Mouse (Mus musculus): ENCODE measurements around the gene Spock3.
"Not testable (repeated sequence)": the region's sequence is repeated elsewhere in the genome, so short reads cannot be mapped to it uniquely, and the experiment has no call there.

Gene Spock3

DNA sequence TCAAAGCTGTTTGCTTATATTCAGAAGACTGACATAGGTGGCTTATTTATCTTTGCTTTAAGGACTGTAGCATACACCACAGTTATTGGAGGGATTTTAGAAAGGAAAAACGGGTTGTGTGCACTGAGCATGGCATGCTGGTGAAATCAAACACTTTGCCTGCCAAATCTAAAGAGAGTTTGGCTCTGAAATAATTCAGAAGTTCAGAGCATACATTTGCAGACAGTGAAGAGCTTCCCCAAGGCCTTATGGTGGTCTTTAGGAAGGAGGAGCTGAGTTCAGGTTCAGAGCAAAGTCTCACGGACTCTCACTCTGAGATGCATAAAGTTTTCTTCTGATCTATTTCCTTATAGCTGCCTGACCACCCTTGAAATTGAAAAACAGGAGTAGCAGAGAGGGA lies at the start of gene Spock3:
Gene Spock3 (plus strand): TSS at position 301 of the 400 bp plus-strand sequence.
- in situ Hi-C loops (cut with MboI; ENCODE audit: unreplicated experiment in 2 of 2), result no loop called here

DNA sequence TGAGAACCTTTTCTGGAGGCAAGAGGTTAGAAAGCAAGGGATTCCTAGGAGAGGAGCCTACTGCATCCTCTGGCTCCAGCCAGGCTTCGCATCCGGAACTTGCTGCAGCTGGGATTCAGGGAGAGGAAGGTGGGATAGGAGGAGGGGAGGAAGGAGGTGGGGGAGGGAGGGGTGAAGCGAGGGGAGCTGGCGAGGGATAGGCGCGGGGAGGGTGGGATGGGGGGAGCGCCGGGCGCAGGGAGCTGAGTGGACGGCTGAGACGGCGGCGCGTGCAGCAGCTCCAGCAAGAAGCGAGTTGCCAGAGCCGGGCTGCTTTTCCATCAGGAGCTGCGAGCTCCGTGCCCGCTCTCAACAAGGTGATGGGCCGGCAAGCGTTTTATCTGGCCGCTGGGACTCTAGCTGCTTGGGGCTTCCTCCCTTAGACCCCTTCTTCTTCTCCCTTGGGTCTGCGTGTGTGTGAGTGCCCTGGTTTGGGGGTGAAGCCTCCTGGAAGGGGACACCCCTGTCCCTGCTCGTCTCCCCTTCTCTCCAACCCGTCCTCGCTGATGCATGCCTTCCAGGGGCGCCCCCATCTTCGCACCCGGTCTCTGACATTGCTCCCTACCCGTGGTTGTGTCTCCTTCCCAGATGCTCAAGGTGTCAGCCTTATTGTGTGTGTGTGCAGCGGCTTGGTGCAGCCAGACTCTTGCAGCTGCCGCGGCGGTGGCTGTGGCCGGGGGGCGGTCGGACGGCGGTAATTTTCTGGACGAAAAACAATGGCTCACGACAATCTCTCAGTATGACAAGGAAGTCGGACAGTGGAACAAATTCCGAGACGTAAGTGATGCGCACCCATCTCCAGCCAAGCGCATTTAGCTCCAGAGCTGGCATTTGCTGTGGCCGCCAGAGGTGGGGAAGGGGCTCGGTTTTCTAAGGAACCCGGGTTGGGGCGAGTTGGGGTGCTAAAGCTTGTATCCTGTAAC lies 645 bp downstream of the Spock3 start:
- in situ Hi-C loops (cut with MboI; ENCODE audit: unreplicated experiment in 2 of 2), result no loop called here

DNA sequence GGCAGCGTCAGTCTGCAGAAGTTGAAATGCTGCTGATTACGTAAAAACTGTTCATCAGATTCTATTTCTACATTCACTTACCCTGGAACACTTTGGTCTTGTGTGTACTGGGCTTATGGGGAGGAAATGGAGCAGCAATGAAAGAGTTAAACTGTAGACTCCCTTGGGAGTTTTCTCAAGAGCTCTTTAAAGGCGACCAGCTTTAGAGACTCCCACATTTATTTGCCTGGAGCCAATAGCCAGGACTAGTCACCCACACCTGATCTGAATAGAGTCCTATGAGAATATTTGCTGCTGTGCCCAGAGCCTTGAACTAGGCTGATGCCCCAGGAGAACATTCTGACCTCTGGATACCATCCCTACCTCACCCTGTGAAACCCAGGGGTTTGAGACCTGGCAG lies 1.7 kb downstream of the Spock3 start:
- in situ Hi-C loops (cut with MboI; ENCODE audit: unreplicated experiment in 2 of 2), result no loop called here

DNA sequence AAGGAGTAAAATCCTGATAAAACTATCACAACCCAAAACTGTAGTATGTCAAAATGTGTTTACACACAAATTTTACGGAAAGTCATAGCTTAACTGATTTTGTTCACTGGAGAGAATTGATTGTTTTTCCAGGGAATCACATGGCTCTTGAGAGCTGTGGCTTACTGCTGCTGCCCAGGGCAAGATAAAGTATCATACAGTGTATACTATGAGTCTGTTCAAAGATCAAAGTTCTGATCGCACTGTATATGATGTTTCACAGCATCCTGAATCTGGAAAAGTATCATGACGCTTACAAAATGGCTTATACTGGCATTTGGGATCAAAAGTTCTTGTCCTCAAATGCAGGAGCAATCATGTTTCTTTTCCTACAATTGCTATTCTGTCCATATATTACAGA lies 11.8 kb downstream of the Spock3 start:
- in situ Hi-C loops (cut with MboI; ENCODE audit: unreplicated experiment in 2 of 2), result no loop called here

DNA sequence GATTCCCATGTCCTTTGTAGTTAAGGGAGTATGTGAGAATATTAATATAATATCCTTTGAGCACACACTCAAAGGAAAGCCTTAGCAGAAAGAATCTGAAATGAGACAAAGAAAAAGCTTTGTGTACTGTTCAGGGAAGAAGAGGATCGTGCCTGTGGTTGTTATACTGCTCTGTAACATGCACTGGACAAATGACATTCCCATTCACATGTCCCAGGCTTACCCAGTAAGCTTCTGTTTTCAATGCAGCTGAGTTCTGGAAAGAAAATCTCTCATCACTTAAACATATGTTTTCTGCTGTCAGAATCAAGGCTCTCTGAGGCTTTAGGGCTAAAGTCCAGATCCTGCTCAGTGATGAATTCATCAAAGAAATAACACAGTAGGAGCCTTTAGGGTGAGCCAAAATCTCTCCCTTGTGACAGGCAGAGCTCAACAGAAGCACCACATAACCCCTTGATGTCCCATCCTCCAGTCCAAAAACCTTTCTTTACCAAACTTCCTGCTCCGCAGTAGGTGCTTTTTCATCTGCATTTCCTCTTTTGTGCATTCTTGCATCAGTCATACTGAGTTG lies 19.1 kb downstream of the Spock3 start:
- in situ Hi-C loops (cut with MboI; ENCODE audit: unreplicated experiment in 2 of 2), result no loop called here

DNA sequence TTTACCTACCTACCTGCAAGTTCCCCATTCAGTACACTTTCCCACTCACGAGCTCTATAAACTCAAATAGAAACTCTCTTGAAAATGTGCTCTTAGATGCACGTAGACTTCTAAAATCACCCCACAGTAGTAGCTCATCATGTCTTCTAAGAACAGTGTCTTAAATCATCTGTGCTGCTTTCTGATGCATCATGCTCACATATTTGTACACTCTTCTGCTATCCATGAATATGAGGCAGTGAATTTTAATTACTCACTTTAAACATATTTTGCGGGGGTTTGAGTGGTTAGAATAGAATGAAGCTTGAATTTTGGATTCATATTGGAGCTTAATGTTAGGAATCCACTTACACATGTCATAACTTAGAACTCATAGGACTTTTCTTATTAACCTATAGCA lies 138.2 kb downstream of the Spock3 start:
- in situ Hi-C loops (cut with MboI; ENCODE audit: unreplicated experiment in 2 of 2), result no loop called here

DNA sequence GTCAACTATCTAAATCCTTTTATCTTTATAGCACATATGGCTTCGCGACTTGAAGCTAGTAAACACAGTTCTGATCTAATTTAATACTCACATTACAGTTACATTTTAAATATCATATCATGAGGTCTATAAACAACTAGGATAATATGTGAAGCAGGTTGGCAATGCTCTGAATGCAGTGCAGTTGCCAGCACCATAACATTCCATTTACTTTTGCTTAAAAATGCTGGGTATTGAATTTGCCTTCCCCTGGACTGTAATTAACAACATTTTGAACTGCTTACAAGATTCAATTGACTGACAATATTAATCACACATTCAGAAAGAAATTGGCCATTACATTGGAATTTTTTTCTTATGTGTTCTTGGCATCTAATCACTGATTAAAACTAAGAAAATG lies 147.4 kb downstream of the Spock3 start:
- in situ Hi-C loops (cut with MboI; ENCODE audit: unreplicated experiment in 2 of 2), result no loop called here

DNA sequence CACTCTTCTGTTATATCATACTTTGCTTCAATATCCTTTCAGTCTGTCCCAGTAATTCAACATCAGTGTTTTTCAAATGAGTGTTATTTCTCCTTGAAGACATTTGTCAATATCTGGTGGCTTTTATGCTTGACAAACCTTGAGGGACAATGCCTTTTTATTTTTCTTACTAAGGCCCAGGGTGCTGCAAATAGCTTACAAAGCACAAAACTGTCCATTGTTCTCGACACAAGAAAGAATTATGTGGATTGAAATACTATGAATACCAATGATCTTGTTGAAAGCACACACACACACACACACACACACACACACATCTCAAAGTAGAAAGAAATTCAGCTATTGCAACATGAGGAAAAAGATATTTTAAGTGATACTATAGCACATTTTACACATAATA lies 159.0 kb downstream of the Spock3 start:
- in situ Hi-C loops (cut with MboI; ENCODE audit: unreplicated experiment in 2 of 2), result no loop called here

DNA sequence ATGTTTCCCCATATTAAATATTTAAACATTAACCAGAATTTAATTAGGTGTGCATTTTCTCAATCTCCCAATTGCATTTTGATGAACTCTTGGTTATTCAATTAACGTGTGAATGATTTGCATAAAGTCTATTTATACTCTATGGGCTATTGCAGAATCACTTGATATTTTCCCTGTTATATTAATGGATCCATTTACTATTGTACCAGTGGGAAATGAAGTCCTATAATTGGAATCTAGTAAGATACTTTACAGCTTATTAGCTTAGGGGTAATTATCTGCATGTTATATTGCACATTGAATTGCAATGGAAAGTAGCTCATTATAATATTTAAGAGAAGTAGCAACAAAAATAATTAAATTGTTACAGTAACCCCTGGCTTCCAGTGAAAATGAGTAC lies 162.1 kb downstream of the Spock3 start:
- in situ Hi-C loops (cut with MboI; ENCODE audit: unreplicated experiment in 2 of 2), result no loop called here

DNA sequence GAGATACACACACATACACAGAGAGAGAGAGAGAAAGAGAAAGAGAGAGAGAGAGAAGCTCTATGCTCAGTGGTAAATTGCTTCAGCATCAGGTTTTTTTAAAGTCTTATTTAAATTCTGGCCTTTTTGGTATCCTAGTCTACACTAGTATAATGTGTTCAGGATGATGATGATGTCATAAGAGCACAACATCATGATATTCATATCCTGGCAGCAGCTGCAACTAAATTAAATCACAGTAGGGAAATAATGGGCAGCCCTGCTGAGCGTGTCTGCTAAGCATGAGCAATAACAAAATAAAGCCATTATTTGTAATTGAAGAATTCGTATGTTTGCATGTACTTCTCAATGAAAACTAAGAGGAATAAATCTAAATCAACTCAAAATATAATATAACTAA lies 169.7 kb downstream of the Spock3 start:
- in situ Hi-C loops (cut with MboI; ENCODE audit: unreplicated experiment in 2 of 2), result no loop called here

DNA sequence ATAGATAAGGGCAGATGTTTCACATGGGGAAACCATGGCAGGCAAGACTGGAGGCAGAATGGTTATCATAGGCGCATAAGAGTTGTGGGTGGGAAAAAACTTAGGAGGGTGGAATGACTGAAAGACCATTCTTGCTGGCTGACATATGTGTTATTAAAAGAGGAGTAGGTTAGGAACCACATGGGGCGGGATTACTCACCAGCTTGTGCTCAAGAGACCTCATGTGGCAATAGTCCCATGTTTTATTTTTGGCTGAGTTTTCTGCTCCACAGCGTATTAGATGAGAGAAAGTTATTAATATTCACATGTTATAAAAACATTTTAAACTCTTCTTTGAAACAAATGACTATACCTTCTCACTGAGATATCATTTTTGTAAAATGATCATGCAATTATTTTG lies 184.6 kb downstream of the Spock3 start:
- in situ Hi-C loops (cut with MboI; ENCODE audit: unreplicated experiment in 2 of 2), result no loop called here

DNA sequence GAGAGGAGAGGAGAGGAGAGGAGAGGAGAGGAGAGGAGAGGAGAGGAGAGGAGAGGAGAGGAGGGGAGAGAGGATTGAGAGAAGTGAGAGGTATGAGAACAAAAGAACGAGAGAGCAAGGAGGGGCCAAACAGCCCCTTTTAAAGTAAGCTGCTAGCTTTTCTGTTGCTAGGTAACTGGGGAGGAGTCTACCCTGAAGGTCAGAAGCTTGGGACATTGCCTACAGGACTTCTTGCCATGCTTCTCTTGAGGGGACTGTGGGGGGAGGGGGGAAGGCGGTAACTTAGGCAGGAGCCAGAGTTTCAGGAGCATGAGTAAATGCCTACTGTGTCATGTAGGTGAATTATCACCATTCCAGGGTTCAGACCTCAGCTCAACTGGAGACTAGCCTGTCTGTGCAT lies 213.1 kb downstream of the Spock3 start:
- in situ Hi-C loops (cut with MboI; ENCODE audit: unreplicated experiment in 2 of 2), result not testable (repeated sequence)

DNA sequence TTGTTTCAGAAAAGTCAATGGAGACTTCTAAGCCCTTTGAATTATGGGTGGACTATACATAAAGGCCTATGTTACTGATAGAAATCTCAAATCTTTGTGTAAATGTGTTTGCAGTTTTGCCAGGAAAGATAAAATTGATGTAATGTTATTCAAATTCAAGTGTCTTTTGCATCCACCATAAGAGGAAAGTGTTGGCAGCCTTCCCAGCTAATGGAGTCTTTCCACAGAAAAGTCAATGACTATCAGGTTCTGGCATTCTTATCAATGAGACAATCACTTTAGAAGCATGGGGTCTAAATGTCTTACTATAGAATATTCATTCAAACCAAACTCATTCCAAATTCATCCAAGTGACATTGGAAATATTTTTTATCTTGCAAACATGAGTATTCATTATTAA lies 214.5 kb downstream of the Spock3 start:
- in situ Hi-C loops (cut with MboI; ENCODE audit: unreplicated experiment in 2 of 2), result no loop called here

DNA sequence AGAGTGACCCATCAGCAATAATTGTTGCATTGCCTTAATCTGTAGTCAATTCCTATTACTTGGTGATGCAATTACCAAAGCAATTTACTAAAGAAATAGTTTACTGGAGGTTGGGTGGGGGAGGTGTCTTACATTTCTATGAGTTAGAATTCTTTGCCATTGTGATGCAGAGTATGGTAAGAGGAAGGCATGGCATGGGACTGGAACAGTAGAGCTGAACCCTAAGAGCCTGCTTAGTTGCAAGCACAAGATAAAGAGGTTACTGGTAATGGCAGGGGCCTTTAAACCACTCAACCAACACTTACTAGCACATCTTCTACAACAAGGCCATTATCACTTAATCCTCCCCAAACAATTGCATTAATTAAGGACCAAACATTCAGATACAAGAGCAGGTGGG lies 219.1 kb downstream of the Spock3 start:
- in situ Hi-C loops (cut with MboI; ENCODE audit: unreplicated experiment in 2 of 2), result no loop called here

DNA sequence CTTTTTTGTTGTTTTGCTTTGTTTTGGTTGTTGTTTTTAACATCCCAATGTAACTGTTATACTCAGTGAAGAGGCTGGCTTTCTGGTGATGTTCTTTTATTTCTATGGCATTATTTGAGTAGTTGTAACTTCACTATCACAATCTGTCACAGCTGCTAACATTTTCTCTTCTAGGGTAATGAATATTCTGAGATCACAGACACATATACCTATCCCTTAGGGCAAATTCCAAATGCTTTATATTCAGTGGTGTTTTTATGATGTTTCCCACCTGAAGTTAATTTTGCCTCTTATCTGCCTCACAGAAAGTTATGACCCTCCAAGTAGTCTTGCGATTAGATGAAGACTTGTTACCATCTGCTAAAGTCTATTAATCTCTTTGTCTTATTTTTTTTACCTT lies 230.5 kb downstream of the Spock3 start:
- in situ Hi-C loops (cut with MboI; ENCODE audit: unreplicated experiment in 2 of 2), result no loop called here

DNA sequence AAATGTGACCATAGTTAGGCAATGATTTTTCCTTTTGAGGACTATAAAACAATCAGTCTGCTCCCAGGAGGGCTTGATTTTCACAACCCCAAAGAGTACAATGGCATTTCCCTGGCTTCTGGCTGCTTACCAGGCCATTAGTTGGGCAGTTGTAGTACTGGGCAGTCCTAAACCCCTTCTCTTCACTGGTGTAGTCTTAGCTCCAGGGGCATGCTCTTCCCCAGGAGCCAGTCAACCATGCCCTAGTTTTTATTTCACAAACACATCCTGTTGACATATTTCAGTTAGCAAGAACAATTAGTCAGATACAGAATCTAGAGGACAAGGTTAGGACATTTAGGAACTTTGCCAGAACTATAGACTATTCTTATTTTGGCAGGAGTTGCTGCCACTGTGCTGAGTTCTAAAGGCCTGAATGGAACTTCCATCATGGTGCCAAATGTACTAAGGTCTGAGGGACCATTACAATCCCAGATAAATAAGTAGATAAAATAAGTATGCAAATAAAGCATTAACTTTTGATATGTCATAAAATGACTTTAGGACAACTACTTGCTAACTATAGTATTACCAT lies 308.1 kb downstream of the Spock3 start:
- in situ Hi-C loops (cut with MboI; ENCODE audit: unreplicated experiment in 2 of 2), result no loop called here

DNA sequence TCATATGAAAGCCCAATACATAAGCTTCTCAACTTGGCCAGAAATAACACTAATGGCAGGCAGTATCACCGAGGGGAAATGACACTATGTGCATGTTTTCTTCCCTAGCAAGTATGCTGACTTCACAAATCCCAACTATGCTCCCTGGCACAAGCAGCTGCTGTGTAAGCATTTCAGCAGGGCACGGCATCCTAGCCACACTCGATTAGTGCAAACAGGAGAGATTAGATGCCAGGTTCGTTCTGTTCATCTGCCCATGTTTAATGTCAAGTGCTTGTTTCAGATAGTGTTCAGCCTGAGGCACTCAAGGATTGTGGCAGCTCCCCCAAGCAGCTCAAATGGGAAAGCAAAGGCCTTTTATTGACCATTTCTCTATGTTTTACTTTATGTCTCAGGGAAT lies 311.7 kb downstream of the Spock3 start:
- in situ Hi-C loops (cut with MboI; ENCODE audit: unreplicated experiment in 2 of 2), result no loop called here

DNA sequence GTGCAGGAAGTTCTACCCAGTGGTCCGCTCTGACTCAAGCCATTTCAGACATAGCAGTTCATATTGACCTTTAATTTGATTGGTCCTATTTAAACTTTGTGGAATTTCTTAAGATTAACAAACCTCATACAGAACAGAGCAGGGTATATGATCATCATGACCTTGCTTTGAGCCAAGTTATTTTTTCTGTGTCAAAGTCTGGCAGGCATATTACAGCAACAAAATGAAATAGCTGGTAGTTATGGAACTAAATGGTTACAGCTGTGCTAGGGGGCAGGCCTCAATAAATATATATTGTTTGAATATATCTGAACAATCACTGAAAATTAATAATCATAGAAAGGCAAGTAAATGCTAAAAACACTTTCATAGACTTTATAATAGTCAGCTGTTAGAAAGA lies 384.6 kb downstream of the Spock3 start:
- in situ Hi-C loops (cut with MboI; ENCODE audit: unreplicated experiment in 2 of 2), result no loop called here

DNA sequence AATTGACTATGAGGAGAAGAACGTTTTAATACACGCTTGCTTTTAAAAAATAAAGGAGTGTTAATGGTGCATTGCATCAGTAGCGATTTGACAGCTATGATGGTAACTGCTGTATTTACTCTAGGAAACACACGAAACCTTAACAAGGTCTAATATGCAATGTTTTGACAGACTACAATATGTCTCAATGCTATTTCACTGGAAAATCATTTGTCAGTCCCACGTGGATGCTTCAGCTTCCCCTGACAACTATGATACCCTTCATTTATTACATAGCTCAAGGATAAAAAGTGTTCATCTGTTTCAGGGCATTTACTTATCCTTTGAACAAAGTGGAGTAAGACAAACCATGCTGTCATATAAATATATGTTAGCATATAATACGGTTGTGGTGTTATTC lies 417.8 kb downstream of the Spock3 start:
- in situ Hi-C loops (cut with MboI; ENCODE audit: unreplicated experiment in 2 of 2), result no loop called here

DNA sequence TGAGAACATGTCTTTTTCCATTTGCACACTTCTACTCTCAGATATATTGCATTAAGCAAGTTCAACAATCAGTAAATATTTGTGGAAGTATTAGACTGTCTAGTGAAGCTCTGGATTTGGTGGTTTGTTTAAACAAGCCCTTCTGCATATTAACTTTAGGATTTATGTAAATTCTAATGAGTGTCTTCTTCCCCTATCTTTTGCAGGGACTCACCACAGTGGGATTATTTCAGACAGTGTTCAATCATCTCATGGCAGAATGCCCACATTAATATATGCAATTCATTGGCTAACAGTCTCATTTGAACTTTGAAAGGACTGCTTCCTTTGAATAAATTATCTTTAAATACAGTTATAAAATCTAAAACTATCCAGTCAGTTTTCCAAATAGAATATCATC lies 446.9 kb downstream of the Spock3 start:
- in situ Hi-C loops (cut with MboI; ENCODE audit: unreplicated experiment in 2 of 2), result no loop called here

All from v-Abl transformed pro-B cells (cell line).